In genomic region chrX:134717752-134718308, GRCm38 (mm10) we compare ENCODE assay signal across 7 mouse cellular contexts. TPM values are rescaled to one million over a fixed set of nuclear protein-coding genes. Genes with fewer than 3 reads are reported as not detected.
DNase-seq lines count a peak whose midpoint lies in the region; ATAC-seq and TF ChIP-seq lines count a peak whose summit lies in the region.

Gene Armcx1 (plus strand): TSS chrX:134717963.

- TF ChIP-seq CTCF in left cerebral cortex, adult 2 months (IDR thresholded peaks at IDR 0.05): no peak; the same call in 1 of the 2 replicates

- intact Hi-C loops in left cerebral cortex, adult 2 months (cut with DNase I): loop anchor here (1.0 to 2.0 kb wide), 2 partner anchors 32 to 109 kb away; partner anchors contain the start of gene Armcx4

- H3K4me3 ChIP-seq in left cerebral cortex, adult 2 months: peak within 1 kb of the TSS; percentile 65
- peak within 1 kb of the TSS; percentile 28 for H3K4me3 ChIP-seq in macrophage (ENCODE audit: inconsistent target)

- H3K79me2 ChIP-seq in macrophage (ENCODE audit: inconsistent target): no peaks in the 10 kb centered on the region

- peak; percentile 72 to 83 for DNase-seq in adrenal gland, adult (ENCODE audit: inconsistent age in 2 of 2, low spot score in 1 of 2)
- peak; percentile 21 for DNase-seq in gastrocnemius, postnatal 10 days
- peak; percentile 30 for DNase-seq in hindlimb bud, embryonic 11.5 days (ENCODE audit: extremely low spot score, low read depth, low spot score)
- DNase-seq in left cerebral cortex, adult 2 months (ENCODE audit: extremely low spot score in 1 of 2, low spot score in 2 of 2): peak; percentile 49 to 64
- peak; percentile 45 for DNase-seq in right cerebral cortex, postnatal 14 days

- peak within 1 kb of the TSS; percentile 84 for H3K27ac ChIP-seq in left cerebral cortex, adult 2 months
- H3K27ac ChIP-seq in macrophage: no peak within 1 kb of the TSS

- no peaks in the 10 kb centered on the region for H3K36me3 ChIP-seq in macrophage (ENCODE audit: inconsistent target)

- ATAC-seq in common myeloid progenitor, adult 5-6 weeks (replicated peaks; ENCODE audit: low read depth, poor library complexity, severe bottlenecking): peak; percentile 94

- 16% methylated on average over 16 of the region's 16 CpGs for WGBS in macrophage (ENCODE audit: missing documents)

RNA-seq across cellular contexts. Expression of gene Armcx1, which starts in this region (rescaled TPM):
- 14.2 and 28.1 TPM in 2 replicates for total RNA-seq in common myeloid progenitor, adult 5-6 weeks (2017)
- total RNA-seq in gastrocnemius, postnatal 10 days (2021): 10 to 100 TPM in 1 of 2 experiments, 1 to 10 TPM in 1; 9.4 to 12.7 TPM
- 10 to 100 TPM; 62.9 to 69.8 TPM for total RNA-seq in left cerebral cortex, adult 2 months (2021)
- 1 to 10 TPM in 13 of 26 experiments, under 1 TPM in 9, not detected in 4; 0.51 to 6.4 (median 1.7) TPM for total RNA-seq in macrophage (2018; cell fraction: chromatin; rRNA removed)
- under 1 TPM in 24 of 26 experiments, not detected in 2; 0.04 to 0.82 (median 0.32) TPM for total RNA-seq in macrophage (2018; cell fraction: cytosol; rRNA removed)
- 1 to 10 TPM in 11 of 26 experiments, under 1 TPM in 11, not detected in 4; 0.17 to 3.9 (median 0.97) TPM for total RNA-seq in macrophage (2018; cell fraction: nucleus; rRNA removed)
- 0.29 to 0.88 TPM (median 0.80 TPM) in 3 replicates for polyA plus RNA-seq in macrophage (2018)

Comparison
In these comparisons a context has a peak if more than half of its experiments do, and no peak if none do; other contexts are left out.
1. DNase-seq: peak in every context shown above with its lines; median percentile 78 in adrenal gland, adult; 56 in left cerebral cortex, adult 2 months; 45 in right cerebral cortex, postnatal 14 days; 30 in hindlimb bud, embryonic 11.5 days; 21 in gastrocnemius, postnatal 10 days.